Mouse (Mus musculus) MEL (cell line): ENCODE measurements at regions not wholly inside any gene's neighbourhood (a gene's known extent, or its start where the extent isn't known, plus 50 kb on each side); places are given as distances from the start of the nearest gene placed in this dataset.

Experiments used
- DNase-seq: peaks from one replicate; pipeline ENCODE4 v3.0.0; 2011; ENCODE audit warnings: low read depth, low spot score
- H3K27ac ChIP-seq: 2 replicates; pipeline ENCODE4 v1.5.1; 2012; ENCODE audit warnings: low read depth, mild to moderate bottlenecking, control low read depth, low read length, moderate library complexity; ENCODE audit not compliant: control insufficient read depth
- H3K27me3 ChIP-seq, 2 experiments: fragments of 150-350 bp in 1 of 2; sonication (generic) in 1 of 2; 2 replicates each; pipeline ENCODE4 v1.6.1; 2012; ENCODE audit warnings: low read length in 2 of 2, mild to moderate bottlenecking in 2 of 2, improper control_type of control experiment in 1 of 2, moderate library complexity in 1 of 2; ENCODE audit not compliant: insufficient read depth in 2 of 2, control insufficient read depth in 1 of 2
- H3K36me3 ChIP-seq, 2 experiments: 2 replicates each; pipeline ENCODE4 v1.6.1; 2012 to 2014; ENCODE audit warnings: low read length in 2 of 2, improper control_type of control experiment in 1 of 2, inconsistent platforms in 1 of 2, mild to moderate bottlenecking in 1 of 2; ENCODE audit not compliant: insufficient read depth in 2 of 2, control insufficient read depth in 1 of 2
- H3K4me1 ChIP-seq, 2 experiments: fragments of 150-350 bp in 1 of 2; sonication (generic) in 1 of 2; 2 replicates each; pipeline ENCODE4 v1.6.1; 2012; ENCODE audit warnings: low read length in 2 of 2, improper control_type of control experiment in 1 of 2, mild to moderate bottlenecking in 1 of 2; ENCODE audit not compliant: insufficient read depth in 2 of 2, control insufficient read depth in 1 of 2
- H3K4me3 ChIP-seq, 2 experiments: fragments of 150-350 bp in 1 of 2; sonication (generic) in 1 of 2; 2 replicates each; pipeline ENCODE4 v1.5.1; 2012; ENCODE audit warnings: low read depth in 2 of 2, low read length in 2 of 2, mild to moderate bottlenecking in 2 of 2, moderate library complexity in 2 of 2, control low read depth in 1 of 2, improper control_type of control experiment in 1 of 2; ENCODE audit not compliant: control insufficient read depth in 1 of 2, insufficient read depth in 1 of 2
- H3K79me2 ChIP-seq: 2 replicates; pipeline ENCODE4 v1.6.1; 2012; ENCODE audit warnings: mild to moderate bottlenecking, low read length, moderate library complexity; ENCODE audit not compliant: control insufficient read depth, poor library complexity, insufficient read depth
- H3K9ac ChIP-seq: 2 replicates; pipeline ENCODE4 v1.6.1; 2012; ENCODE audit warnings: low read depth, mild to moderate bottlenecking, control low read depth, low read length, moderate library complexity; ENCODE audit not compliant: control insufficient read depth, poor library complexity, severe bottlenecking
- H3K9me3 ChIP-seq: fragments of 150-350 bp; sonication (generic); replicated peaks from 2 replicates; pipeline ENCODE4 v1.6.1; 2012; ENCODE audit warnings: mild to moderate bottlenecking, low read length, improper control_type of control experiment, moderate library complexity; ENCODE audit not compliant: insufficient read depth
- BHLHE40 ChIP-seq: IDR thresholded peaks from 2 replicates; pipeline ENCODE4 v1.6.1; 2012; ENCODE audit warnings: low read depth, mild to moderate bottlenecking, inconsistent platforms, low read length, improper control_type of control experiment, borderline replicate concordance
- CHD1 ChIP-seq: IDR thresholded peaks from 2 replicates; pipeline ENCODE4 v1.6.1; 2012; ENCODE audit warnings: low read depth, mild to moderate bottlenecking, inconsistent platforms, low read length, improper control_type of control experiment
- CTCF ChIP-seq, 3 experiments: IDR thresholded peaks in 2 of 3; conservative IDR thresholded peaks in 1 of 3; 2 replicates each; pipeline ENCODE4 v1.5.1; 2011 to 2012; ENCODE audit warnings: low read length in 3 of 3, low read depth in 2 of 3, mild to moderate bottlenecking in 2 of 3, improper control_type of control experiment in 1 of 3, inconsistent platforms in 1 of 3, mixed read lengths in 1 of 3, moderate library complexity in 1 of 3; ENCODE audit not compliant: control insufficient read depth in 1 of 3, insufficient read depth in 1 of 3, poor library complexity in 1 of 3, severe bottlenecking in 1 of 3
- ELF1 ChIP-seq: IDR thresholded peaks from 2 replicates; pipeline ENCODE4 v1.6.1; 2014; ENCODE audit warnings: low read depth, mild to moderate bottlenecking, inconsistent platforms, low read length, improper control_type of control experiment, moderate library complexity
- ETS1 ChIP-seq: IDR thresholded peaks from 2 replicates; pipeline ENCODE4 v1.6.1; 2012; ENCODE audit warnings: low read depth, mild to moderate bottlenecking, inconsistent platforms, low read length, improper control_type of control experiment, moderate library complexity
- GATA1 ChIP-seq: IDR thresholded peaks from 2 replicates; pipeline ENCODE4 v1.6.1; 2011; ENCODE audit warnings: low read depth, low read length, improper control_type of control experiment
- HCFC1 ChIP-seq: IDR thresholded peaks from 2 replicates; pipeline ENCODE4 v1.6.1; 2012; ENCODE audit warnings: low read depth, mild to moderate bottlenecking, inconsistent platforms, low read length, improper control_type of control experiment, moderate library complexity
- MAFK ChIP-seq: IDR thresholded peaks from 2 replicates; pipeline ENCODE4 v1.6.1; 2011; ENCODE audit warnings: low read depth, mild to moderate bottlenecking, low read length, improper control_type of control experiment, borderline replicate concordance
- MAZ ChIP-seq: IDR thresholded peaks from 2 replicates; pipeline ENCODE4 v1.6.1; 2012; ENCODE audit warnings: low read depth, mild to moderate bottlenecking, inconsistent platforms, low read length, improper control_type of control experiment
- MXI1 ChIP-seq: IDR thresholded peaks from 2 replicates; pipeline ENCODE4 v1.6.1; 2011; ENCODE audit warnings: mild to moderate bottlenecking, low read depth, low read length, improper control_type of control experiment
- MYC ChIP-seq: IDR thresholded peaks from 2 replicates; pipeline ENCODE4 v1.6.1; 2011; ENCODE audit warnings: low read depth, mild to moderate bottlenecking, low read length, improper control_type of control experiment, moderate library complexity
- NRF1 ChIP-seq: IDR thresholded peaks from 2 replicates; pipeline ENCODE4 v1.6.1; 2014; ENCODE audit warnings: low read depth, mild to moderate bottlenecking, inconsistent platforms, low read length, improper control_type of control experiment, moderate library complexity; ENCODE audit not compliant: poor library complexity, insufficient read depth, severe bottlenecking
- POLR2A ChIP-seq, 2 experiments: IDR thresholded peaks; 2 replicates each; pipeline ENCODE4 v1.6.1; 2011 to 2012; ENCODE audit warnings: low read length in 2 of 2, mild to moderate bottlenecking in 2 of 2, control low read depth in 1 of 2, improper control_type of control experiment in 1 of 2, low read depth in 1 of 2, moderate library complexity in 1 of 2; ENCODE audit not compliant: control insufficient read depth in 1 of 2, insufficient read depth in 1 of 2, poor library complexity in 1 of 2
- POLR2AphosphoS5 ChIP-seq: IDR thresholded peaks from 2 replicates; pipeline ENCODE4 v1.6.1; 2012; ENCODE audit warnings: low read depth, borderline replicate concordance, mild to moderate bottlenecking, inconsistent platforms, low read length, moderate library complexity, mixed read lengths
- RAD21 ChIP-seq: IDR thresholded peaks from 2 replicates; pipeline ENCODE4 v1.6.1; 2011; ENCODE audit warnings: mild to moderate bottlenecking, low read depth, low read length, improper control_type of control experiment
- SIN3A ChIP-seq: IDR thresholded peaks from 2 replicates; pipeline ENCODE4 v1.6.1; 2012; ENCODE audit warnings: low read length, improper control_type of control experiment, inconsistent platforms
- SMC3 ChIP-seq: IDR thresholded peaks from 2 replicates; pipeline ENCODE4 v1.6.1; 2011; ENCODE audit warnings: low read depth, low read length, improper control_type of control experiment
- UBTF ChIP-seq: IDR thresholded peaks from 2 replicates; pipeline ENCODE4 v1.6.1; 2012; ENCODE audit warnings: low read depth, mild to moderate bottlenecking, inconsistent platforms, low read length, improper control_type of control experiment, moderate library complexity, borderline replicate concordance; ENCODE audit not compliant: insufficient read depth
- USF1 ChIP-seq: IDR thresholded peaks from 2 replicates; pipeline ENCODE4 v1.6.1; 2014; ENCODE audit warnings: low read depth, mild to moderate bottlenecking, inconsistent platforms, low read length, improper control_type of control experiment, moderate library complexity
- USF2 ChIP-seq, 2 experiments: IDR thresholded peaks; 2 replicates each; pipeline ENCODE4 v1.6.1; 2011 to 2012; ENCODE audit warnings: improper control_type of control experiment in 2 of 2, low read length in 2 of 2, borderline replicate concordance in 1 of 2, inconsistent platforms in 1 of 2, low read depth in 1 of 2, mild to moderate bottlenecking in 1 of 2; ENCODE audit not compliant: insufficient read depth in 1 of 2
- ZC3H11A ChIP-seq: IDR thresholded peaks from 2 replicates; pipeline ENCODE4 v1.6.1; 2012; ENCODE audit warnings: low read depth, mild to moderate bottlenecking, inconsistent platforms, low read length, improper control_type of control experiment
- ZMIZ1 ChIP-seq: IDR thresholded peaks from 2 replicates; pipeline ENCODE4 v1.6.1; 2012; ENCODE audit warnings: low read depth, mild to moderate bottlenecking, inconsistent platforms, low read length, improper control_type of control experiment, moderate library complexity
- ZNF384 ChIP-seq: IDR thresholded peaks from 2 replicates; pipeline ENCODE4 v1.6.1; 2012; ENCODE audit warnings: low read depth, mild to moderate bottlenecking, inconsistent platforms, low read length, improper control_type of control experiment

GRCm38 (mm10) chr11:63402741-63403140 is 274.0 kb downstream of the Pmp22 start:
- Histone ChIP-seq H3K4me3 (no peak overlapping the region), H3K79me2 (no peaks in the 10 kb centered on the region), H3K36me3 (no peaks in the 10 kb centered on the region), H3K9me3 (no peaks in the 10 kb centered on the region), H3K9ac (no peak overlapping the region), H3K27ac (no peak overlapping the region), H3K4me1 (no peaks in the 10 kb centered on the region), H3K27me3 (no peaks in the 10 kb centered on the region)
- DNase-seq = no peak
- no peak for TF ChIP-seq HCFC1
- no peak for TF ChIP-seq MAZ
- no peak for TF ChIP-seq POLR2A (IDR thresholded peaks at IDR 0.05; ENCODE audit: control insufficient read depth in 1 of 2, insufficient read depth in 1 of 2, low read depth in 1 of 2, low read length in 2 of 2, poor library complexity in 1 of 2)
- TF ChIP-seq USF2 (IDR thresholded peaks at IDR 0.05; ENCODE audit: borderline replicate concordance in 1 of 2, insufficient read depth in 1 of 2, low read depth in 1 of 2, low read length in 2 of 2) = no peak
- TF ChIP-seq GATA1 = no peak
- no peak for TF ChIP-seq MAFK
- TF ChIP-seq POLR2AphosphoS5 = no peak

DNA sequence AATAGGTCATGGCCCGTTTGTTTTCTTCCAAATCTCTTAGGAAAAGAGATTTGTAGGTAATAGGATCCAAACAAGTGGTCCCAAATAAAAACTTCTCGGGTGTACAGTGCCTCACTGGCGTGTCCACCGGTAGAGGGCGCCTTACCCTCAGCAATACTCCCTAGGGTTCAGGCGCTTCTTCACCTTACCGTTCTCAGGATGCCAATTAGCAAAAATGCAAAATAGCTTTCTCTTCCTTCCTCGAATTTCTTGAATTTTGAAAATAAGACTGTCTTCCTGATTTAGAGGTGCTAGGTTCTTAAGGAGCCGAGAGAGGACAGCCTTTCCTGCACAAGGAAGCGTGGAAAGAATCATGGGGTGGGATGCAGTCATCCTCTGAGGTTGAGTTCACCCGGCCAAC is 275.9 kb downstream of the Pmp22 start:
- H3K27ac ChIP-seq = no peak overlapping the region
- DNase-seq = peak; percentile 4
- peak; percentile 21 for TF ChIP-seq SMC3
- TF ChIP-seq POLR2AphosphoS5 = no peak
- TF ChIP-seq CTCF (IDR thresholded peaks at IDR 0.05 in 2 of 3, conservative IDR thresholded peaks at IDR 0.05 in 1 of 3; ENCODE audit: control insufficient read depth in 1 of 3, insufficient read depth in 1 of 3, low read depth in 2 of 3, low read length in 3 of 3, poor library complexity in 1 of 3, severe bottlenecking in 1 of 3) = peak in 2 of 3 experiments; percentile 24 to 45; a peak in 4 of 6 replicates
- no peak for TF ChIP-seq CHD1
- peak; percentile 28 for TF ChIP-seq RAD21
- TF ChIP-seq ETS1 = no peak
- TF ChIP-seq MAZ = no peak
- no peaks in the 10 kb centered on the region for H3K27me3 ChIP-seq
- H3K4me1 ChIP-seq = no peaks in the 10 kb centered on the region
- H3K36me3 ChIP-seq = no peaks in the 10 kb centered on the region
- no peak overlapping the region for H3K9ac ChIP-seq
- H3K4me3 ChIP-seq = no peak overlapping the region
- H3K79me2 ChIP-seq = no peaks in the 10 kb centered on the region
- H3K9me3 ChIP-seq = no peaks in the 10 kb centered on the region

GRCm38 (mm10) chr11:63409431-63409830 is 280.6 kb downstream of the Pmp22 start:
- no peaks in the 10 kb centered on the region for H3K79me2 ChIP-seq
- DNase-seq = no peak
- H3K4me1 ChIP-seq = no peaks in the 10 kb centered on the region
- H3K9me3 ChIP-seq = no peaks in the 10 kb centered on the region; the same call in 1 of the 2 replicates
- no peaks in the 10 kb centered on the region for H3K36me3 ChIP-seq
- no peaks in the 10 kb centered on the region for H3K27me3 ChIP-seq
- no peak overlapping the region for H3K4me3 ChIP-seq
- no peak overlapping the region for H3K27ac ChIP-seq
- TF ChIP-seq ZC3H11A = no peak
- TF ChIP-seq SIN3A = no peak
- no peak for TF ChIP-seq BHLHE40
- no peak for TF ChIP-seq CHD1
- TF ChIP-seq MAFK = no peak
- no peak for TF ChIP-seq UBTF
- no peak for TF ChIP-seq ZMIZ1
- TF ChIP-seq MYC = no peak
- no peak for TF ChIP-seq ELF1
- no peak for TF ChIP-seq USF1
- TF ChIP-seq ZNF384 = no peak
- no peak for TF ChIP-seq NRF1
- no peak for TF ChIP-seq MXI1
- TF ChIP-seq, all 39 proteins: peak for 0
- H3K9ac ChIP-seq = no peak overlapping the region
